ENCODE assay signal across 8 mouse cellular contexts in the genomic region with DNA sequence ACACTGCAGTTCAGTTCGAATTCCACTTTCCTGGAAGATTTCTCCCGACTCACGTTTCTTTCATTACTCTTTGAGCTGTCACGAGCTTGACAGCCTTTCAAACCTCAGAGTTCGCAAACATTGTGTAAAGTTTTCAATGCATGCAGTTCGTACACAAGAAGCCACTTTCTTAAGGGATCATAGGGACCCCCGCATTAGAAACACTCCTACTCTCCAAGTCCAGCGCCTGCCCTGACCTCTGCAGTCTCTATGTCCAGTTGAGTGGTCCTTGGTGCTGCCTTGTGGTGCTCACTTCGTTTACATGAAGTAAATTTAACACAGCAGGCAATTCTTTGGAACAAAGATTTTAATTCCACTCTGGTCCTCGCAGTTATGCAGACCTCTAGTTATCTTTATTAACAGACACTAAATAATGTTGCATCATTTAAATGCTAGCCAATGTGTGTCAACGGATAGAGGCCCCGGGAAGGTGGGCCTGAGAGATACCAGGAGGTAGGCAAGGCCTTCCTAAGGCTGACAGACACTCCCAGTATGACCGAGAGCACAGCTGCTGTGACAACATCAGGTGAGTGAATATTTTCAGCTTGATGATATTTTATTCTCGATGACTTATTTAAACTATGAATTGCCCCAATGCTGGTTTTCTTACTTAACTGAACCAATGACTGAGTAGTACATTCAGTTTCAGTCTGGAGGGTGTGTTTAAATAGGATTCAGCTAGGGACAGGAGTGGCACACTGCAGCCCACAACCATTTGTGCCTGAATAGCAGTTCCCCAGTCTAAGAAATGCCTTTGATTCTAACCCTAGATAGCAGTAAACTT. TPM values are rescaled to one million over a fixed set of nuclear protein-coding genes. Genes with fewer than 3 reads are reported as not detected.
DNase-seq lines count a peak whose midpoint lies in the region; ATAC-seq and TF ChIP-seq lines count a peak whose summit lies in the region.

Gypa (plus strand) TSS at position 259 of the 823 bp plus-strand sequence.

- no peaks in the 10 kb centered on the region for H3K27me3 ChIP-seq in kidney, embryonic 16.5 days (ENCODE audit: insufficient read depth, low read length)
- no peaks in the 10 kb centered on the region for H3K27me3 ChIP-seq in hindbrain, embryonic 14.5 days (ENCODE audit: control insufficient read depth, insufficient read depth, low read length)
- H3K27me3 ChIP-seq in midbrain, embryonic 10.5 days (ENCODE audit: low read depth, poor library complexity, severe bottlenecking) = no peaks in the 10 kb centered on the region

- H3K4me1 ChIP-seq in kidney, embryonic 16.5 days (ENCODE audit: insufficient read depth, low read length) = 0 out of 2 replicates have a peak, but pooled peaks cover 5% of the 10 kb centered on the region
- no peaks in the 10 kb centered on the region; the same call in 1 of the 2 replicates for H3K4me1 ChIP-seq in cortical plate, adult 2 months (ENCODE audit: control insufficient read depth, insufficient read depth, low read length)
- 0 out of 2 replicates have a peak, but pooled peaks cover 6% of the 10 kb centered on the region for H3K4me1 ChIP-seq in hindbrain, embryonic 14.5 days (replicated peaks; ENCODE audit: control insufficient read depth, insufficient read depth, low read length)
- peaks cover 6% of the 10 kb centered on the region for H3K4me1 ChIP-seq in midbrain, embryonic 10.5 days

- TF ChIP-seq CTCF in cortical plate, adult 2 months (IDR thresholded peaks at IDR 0.05; ENCODE audit: extremely low read depth, insufficient read depth, low read length) = no peak

- H3K27ac ChIP-seq in kidney, embryonic 16.5 days (ENCODE audit: low read length) = no peak within 1 kb of the TSS
- H3K27ac ChIP-seq in cortical plate, adult 2 months (ENCODE audit: insufficient read depth, low read length) = no peak within 1 kb of the TSS
- H3K27ac ChIP-seq in hindbrain, embryonic 14.5 days = no peak within 1 kb of the TSS
- H3K27ac ChIP-seq in midbrain, embryonic 10.5 days (replicated peaks) = peak within 1 kb of the TSS; percentile 64

- H3K36me3 ChIP-seq in kidney, embryonic 16.5 days (ENCODE audit: insufficient read depth, low read length) = no peaks in the 10 kb centered on the region
- H3K36me3 ChIP-seq in hindbrain, embryonic 14.5 days (replicated peaks; ENCODE audit: control insufficient read depth, insufficient read depth) = no peaks in the 10 kb centered on the region
- H3K36me3 ChIP-seq in midbrain, embryonic 10.5 days = no peaks in the 10 kb centered on the region

- no peak for DNase-seq in kidney, adult 11 months
- DNase-seq in hindbrain, embryonic 14.5 days (ENCODE audit: low spot score) = peak; percentile 53
- DNase-seq in midbrain, embryonic 10.5 days (ENCODE audit: low spot score) = no peak
- DNase-seq in natural killer cell, adult 2 months (ENCODE audit: low spot score in 2 of 2) = no peak
- no peak for DNase-seq in cerebellum, adult 8-10 months
- DNase-seq in urinary bladder, postnatal 25 days (ENCODE audit: low spot score) = no peak

- peak within 1 kb of the TSS; percentile 63 for H3K4me2 ChIP-seq in kidney, embryonic 16.5 days (replicated peaks; ENCODE audit: low read depth, low read length)
- H3K4me2 ChIP-seq in hindbrain, embryonic 14.5 days (replicated peaks) = peak within 1 kb of the TSS; percentile 56

- no peaks in the 10 kb centered on the region for H3K9me3 ChIP-seq in kidney, embryonic 16.5 days (ENCODE audit: low read length)
- no peaks in the 10 kb centered on the region for H3K9me3 ChIP-seq in hindbrain, embryonic 14.5 days (ENCODE audit: control insufficient read depth, low read length)
- H3K9me3 ChIP-seq in midbrain, embryonic 10.5 days (replicated peaks) = no peaks in the 10 kb centered on the region

- WGBS in kidney, embryonic 16.5 days = 26% methylated on average over 14 of the region's 14 CpGs
- WGBS in hindbrain, embryonic 14.5 days = 32% methylated on average over 14 of the region's 14 CpGs
- WGBS in midbrain, embryonic 10.5 days = 37% methylated on average over 14 of the region's 14 CpGs

- TF ChIP-seq POLR2A in cortical plate, adult 2 months (IDR thresholded peaks at IDR 0.05; ENCODE audit: extremely low read depth, insufficient read depth, low read length) = no peak

- H3K4me3 ChIP-seq in kidney, embryonic 16.5 days (ENCODE audit: low read length) = peak within 1 kb of the TSS; percentile 58
- peak within 1 kb of the TSS; percentile 43 for H3K4me3 ChIP-seq in cortical plate, adult 2 months (ENCODE audit: insufficient read depth, low read length)
- peak within 1 kb of the TSS; percentile 34 for H3K4me3 ChIP-seq in hindbrain, embryonic 14.5 days (replicated peaks; ENCODE audit: low read length)
- H3K4me3 ChIP-seq in midbrain, embryonic 10.5 days = peak within 1 kb of the TSS; percentile 58

- peak within 1 kb of the TSS; percentile 35 for H3K9ac ChIP-seq in kidney, embryonic 16.5 days (replicated peaks; ENCODE audit: low read length)
- peak within 1 kb of the TSS; percentile 24 for H3K9ac ChIP-seq in hindbrain, embryonic 14.5 days

- ATAC-seq in kidney, embryonic 16.5 days (ENCODE audit: low FRiP score, low TSS enrichment) = peak; percentile 55
- ATAC-seq in hindbrain, embryonic 14.5 days (ENCODE audit: low FRiP score) = no peak

RNA-seq across cellular contexts. Expression of gene Gypa, which starts in this region (rescaled TPM):
- 4.9 and 5.7 TPM in 2 replicates for polyA plus RNA-seq in kidney, embryonic 16.5 days (2015; fragmentation: Nextera tagmentation; extraction: Ambion mirVana)
- 0.06 TPM in 1 of 2 replicates, not detected in the other for polyA plus RNA-seq in cortical plate, adult 2 months (2012; rRNA removed)
- polyA plus RNA-seq in hindbrain, embryonic 14.5 days (2014; fragmentation: Nextera tagmentation; extraction: Ambion mirVana) = 2.4 and 2.9 TPM in 2 replicates
- 14.6 and 16.9 TPM in 2 replicates for polyA plus RNA-seq in midbrain, embryonic 10.5 days (2016; fragmentation: Nextera tagmentation; extraction: Ambion mirVana)
